Mouse (Mus musculus): Measurements from ENCODE around the gene Dnase2b. TPM values are rescaled to one million over a fixed set of nuclear protein-coding genes. Genes with fewer than 3 reads are reported as not detected.

Dnase2b gene
- polyA plus RNA-seq, 1 experiment from 2014 or later = not detected

GRCm38 (mm10) chr3:146599198-146599900, 16.0 kb downstream of the Dnase2b start:
- H3K27me3 ChIP-seq (ENCODE audit: insufficient read depth, low read length) = no peaks in the 10 kb centered on the region
- no peak overlapping the region for H3K4me2 ChIP-seq (replicated peaks; ENCODE audit: low read depth, low read length)
- no peaks in the 10 kb centered on the region for H3K36me3 ChIP-seq (ENCODE audit: insufficient read depth, low read length)
- 79% methylated on average over 6 of the region's 6 CpGs for WGBS
- H3K27ac ChIP-seq (ENCODE audit: low read length) = no peak overlapping the region
- H3K4me1 ChIP-seq (ENCODE audit: insufficient read depth, low read length) = no peaks in the 10 kb centered on the region
- ATAC-seq (ENCODE audit: low FRiP score, low TSS enrichment) = no peak
- no peak overlapping the region for H3K9ac ChIP-seq (replicated peaks; ENCODE audit: low read length)
- H3K4me3 ChIP-seq (ENCODE audit: low read length) = no peak overlapping the region
- no peaks in the 10 kb centered on the region for H3K9me3 ChIP-seq (ENCODE audit: low read length)

DNA sequence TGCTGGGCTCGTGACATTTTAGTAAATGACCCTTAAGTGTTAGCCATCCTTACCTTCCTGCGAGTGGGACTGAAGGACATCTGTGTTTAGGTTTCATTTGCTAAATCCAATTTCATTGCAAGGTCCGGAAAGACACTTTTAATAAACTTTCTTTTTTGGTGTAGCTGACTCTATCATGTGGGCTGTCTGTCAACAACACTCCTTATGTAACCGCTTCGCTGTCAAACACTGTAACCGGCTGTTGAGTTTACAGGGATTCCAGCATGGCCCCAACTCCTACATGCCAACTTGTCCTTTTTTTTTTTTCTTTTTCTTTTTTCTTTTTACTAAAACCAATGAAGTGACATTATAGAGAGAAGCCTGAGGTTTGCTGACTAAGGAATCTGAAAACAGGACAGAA, 17.0 kb downstream of the Dnase2b start:
- ATAC-seq (ENCODE audit: low FRiP score, low TSS enrichment) = no peak
- WGBS = 77% methylated on average over 6 of the region's 6 CpGs
- Histone ChIP-seq H3K4me2 (replicated peaks; ENCODE audit: low read depth, low read length) (no peak overlapping the region), H3K9me3 (ENCODE audit: low read length) (no peaks in the 10 kb centered on the region), H3K4me3 (ENCODE audit: low read length) (no peak overlapping the region), H3K36me3 (ENCODE audit: insufficient read depth, low read length) (no peaks in the 10 kb centered on the region), H3K9ac (replicated peaks; ENCODE audit: low read length) (no peak overlapping the region), H3K27ac (ENCODE audit: low read length) (no peak overlapping the region), H3K4me1 (ENCODE audit: insufficient read depth, low read length) (no peaks in the 10 kb centered on the region), H3K27me3 (ENCODE audit: insufficient read depth, low read length) (no peaks in the 10 kb centered on the region)

DNA sequence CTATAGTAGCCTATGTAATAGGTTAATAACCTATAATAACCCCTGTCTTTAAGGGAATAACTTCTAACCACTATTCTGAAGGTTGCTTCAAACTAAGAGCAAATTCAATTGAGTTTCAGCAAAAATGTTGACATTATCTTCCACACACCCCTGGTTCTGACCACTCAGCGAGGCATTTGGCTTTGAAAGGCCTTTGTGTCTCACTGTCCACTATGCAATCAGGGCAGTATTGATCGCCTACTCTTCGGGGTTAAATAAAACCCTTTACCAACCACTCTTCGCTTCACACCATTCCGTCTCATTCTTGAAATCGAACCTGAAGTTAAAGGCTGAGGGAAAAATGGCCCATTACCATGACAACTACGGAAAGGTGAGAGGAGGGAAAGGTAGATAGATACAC, 18.5 kb downstream of the Dnase2b start:
- 91% methylated on average over 7 of the region's 7 CpGs for WGBS

GRCm38 (mm10) chr3:146596387-146596786, 19.0 kb downstream of the Dnase2b start:
- Histone ChIP-seq H3K27ac (ENCODE audit: low read length) (no peak overlapping the region), H3K36me3 (ENCODE audit: insufficient read depth, low read length) (no peaks in the 10 kb centered on the region), H3K9me3 (ENCODE audit: low read length) (no peaks in the 10 kb centered on the region), H3K4me1 (ENCODE audit: insufficient read depth, low read length) (no peaks in the 10 kb centered on the region), H3K27me3 (ENCODE audit: insufficient read depth, low read length) (no peaks in the 10 kb centered on the region), H3K4me2 (replicated peaks; ENCODE audit: low read depth, low read length) (no peak overlapping the region), H3K4me3 (ENCODE audit: low read length) (no peak overlapping the region), H3K9ac (replicated peaks; ENCODE audit: low read length) (no peak overlapping the region)
- ATAC-seq (ENCODE audit: low FRiP score, low TSS enrichment) = no peak
- 89% methylated on average over 8 of the region's 8 CpGs for WGBS

More for the DNA sequence above, 18.5 kb downstream of the Dnase2b start:
- no peaks in the 10 kb centered on the region for H3K27me3 ChIP-seq (ENCODE audit: insufficient read depth, low read length)
- no peak overlapping the region for H3K4me3 ChIP-seq (ENCODE audit: low read length)
- no peak for ATAC-seq (ENCODE audit: low FRiP score, low TSS enrichment)
- no peak overlapping the region for H3K9ac ChIP-seq (replicated peaks; ENCODE audit: low read length)
- no peaks in the 10 kb centered on the region for H3K9me3 ChIP-seq (ENCODE audit: low read length)
- no peak overlapping the region for H3K4me2 ChIP-seq (replicated peaks; ENCODE audit: low read depth, low read length)
- no peaks in the 10 kb centered on the region for H3K4me1 ChIP-seq (ENCODE audit: insufficient read depth, low read length)
- no peak overlapping the region for H3K27ac ChIP-seq (ENCODE audit: low read length)
- no peaks in the 10 kb centered on the region for H3K36me3 ChIP-seq (ENCODE audit: insufficient read depth, low read length)

DNA sequence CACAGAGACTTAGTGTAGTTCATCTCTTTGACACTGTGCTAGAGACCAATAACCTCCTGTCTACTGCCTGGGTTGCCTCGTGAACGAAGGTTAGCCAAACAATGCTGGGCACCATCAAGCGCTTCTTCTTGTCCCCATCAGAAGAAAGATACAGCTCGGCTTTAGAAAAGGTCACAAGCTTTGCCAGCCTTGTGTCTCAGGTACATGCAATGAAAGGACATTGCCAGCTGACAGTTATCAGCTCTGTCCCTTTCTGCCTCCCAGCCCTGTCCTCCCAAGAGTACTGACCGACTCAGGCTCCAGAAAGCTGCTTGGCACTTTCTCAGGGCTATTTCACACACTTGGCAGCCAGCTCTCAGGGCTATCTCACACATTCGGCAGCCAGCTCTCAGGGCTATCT, 20.0 kb downstream of the Dnase2b start:
- no peak for ATAC-seq (ENCODE audit: low FRiP score, low TSS enrichment)
- Histone ChIP-seq H3K36me3 (ENCODE audit: insufficient read depth, low read length) (no peaks in the 10 kb centered on the region), H3K9ac (replicated peaks; ENCODE audit: low read length) (no peak overlapping the region), H3K27ac (ENCODE audit: low read length) (no peak overlapping the region), H3K9me3 (ENCODE audit: low read length) (no peaks in the 10 kb centered on the region), H3K27me3 (ENCODE audit: insufficient read depth, low read length) (no peaks in the 10 kb centered on the region), H3K4me3 (ENCODE audit: low read length) (no peak overlapping the region), H3K4me2 (replicated peaks; ENCODE audit: low read depth, low read length) (no peak overlapping the region), H3K4me1 (ENCODE audit: insufficient read depth, low read length) (no peaks in the 10 kb centered on the region)
- 79% methylated on average over 6 of the region's 6 CpGs for WGBS

DNA sequence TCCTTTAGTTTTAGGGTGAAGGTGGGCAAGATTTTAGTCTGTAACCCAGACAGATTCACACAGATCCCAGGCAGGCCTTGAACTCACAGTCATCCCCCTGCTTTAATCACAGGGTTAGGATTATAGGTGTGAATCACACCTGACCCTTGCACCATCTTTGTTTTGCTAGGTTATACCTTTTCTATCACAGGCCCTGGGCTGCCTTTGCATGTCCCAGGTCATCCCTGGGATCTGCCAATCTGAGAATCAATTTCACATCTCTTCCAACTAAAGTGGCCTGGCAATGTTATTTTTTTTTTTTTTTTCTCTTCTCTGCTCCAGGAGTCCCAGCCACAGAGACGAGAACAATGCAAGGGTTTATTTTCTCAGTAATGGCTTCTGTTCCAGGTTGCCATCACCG, 23.8 kb downstream of the Dnase2b start:
- no peak overlapping the region for H3K4me3 ChIP-seq (ENCODE audit: low read length)
- no peak overlapping the region for H3K27ac ChIP-seq (ENCODE audit: low read length)
- WGBS = 53% methylated on average over 2 of the region's 2 CpGs
- no peaks in the 10 kb centered on the region for H3K4me1 ChIP-seq (ENCODE audit: insufficient read depth, low read length)
- no peak overlapping the region for H3K9ac ChIP-seq (replicated peaks; ENCODE audit: low read length)
- no peak overlapping the region for H3K4me2 ChIP-seq (replicated peaks; ENCODE audit: low read depth, low read length)
- no peaks in the 10 kb centered on the region for H3K9me3 ChIP-seq (ENCODE audit: low read length)
- ATAC-seq (ENCODE audit: low FRiP score, low TSS enrichment) = no peak
- H3K36me3 ChIP-seq (ENCODE audit: insufficient read depth, low read length) = no peaks in the 10 kb centered on the region
- H3K27me3 ChIP-seq (ENCODE audit: insufficient read depth, low read length) = no peaks in the 10 kb centered on the region

DNA sequence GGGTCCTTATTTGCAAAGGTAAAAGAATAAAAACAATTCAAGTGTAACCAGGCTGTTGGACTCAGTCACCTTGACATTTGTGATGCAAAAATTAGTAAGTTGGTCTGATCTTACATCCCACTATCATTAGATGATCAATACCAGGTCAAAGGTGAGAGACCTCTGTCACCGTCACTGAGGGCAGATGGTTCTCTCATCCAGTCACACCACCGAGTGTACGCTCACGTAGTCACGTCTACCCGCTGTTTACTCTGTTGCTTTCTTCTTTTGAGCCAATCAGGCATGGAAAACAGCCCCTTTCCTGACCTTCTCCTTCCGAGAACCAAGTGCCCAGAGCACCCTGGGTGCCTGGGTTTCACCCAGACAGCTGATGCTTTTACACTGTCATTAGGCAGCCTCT, 24.2 kb downstream of the Dnase2b start:
- Histone ChIP-seq H3K27ac (ENCODE audit: low read length) (no peak overlapping the region), H3K27me3 (ENCODE audit: insufficient read depth, low read length) (no peaks in the 10 kb centered on the region), H3K4me1 (ENCODE audit: insufficient read depth, low read length) (no peaks in the 10 kb centered on the region), H3K9ac (replicated peaks; ENCODE audit: low read length) (no peak overlapping the region), H3K4me3 (ENCODE audit: low read length) (no peak overlapping the region), H3K4me2 (replicated peaks; ENCODE audit: low read depth, low read length) (no peak overlapping the region), H3K36me3 (ENCODE audit: insufficient read depth, low read length) (no peaks in the 10 kb centered on the region), H3K9me3 (ENCODE audit: low read length) (no peaks in the 10 kb centered on the region)
- no peak for ATAC-seq (ENCODE audit: low FRiP score, low TSS enrichment)
- WGBS = 77% methylated on average over 7 of the region's 7 CpGs

- Histone ChIP-seq H3K36me3 (ENCODE audit: insufficient read depth, low read length) (no peaks in the 10 kb centered on the region), H3K9ac (replicated peaks; ENCODE audit: low read length) (no peak overlapping the region), H3K9me3 (ENCODE audit: low read length) (no peaks in the 10 kb centered on the region), H3K4me1 (ENCODE audit: insufficient read depth, low read length) (no peaks in the 10 kb centered on the region), H3K4me3 (ENCODE audit: low read length) (no peak overlapping the region), H3K27me3 (ENCODE audit: insufficient read depth, low read length) (no peaks in the 10 kb centered on the region), H3K27ac (ENCODE audit: low read length) (no peak overlapping the region), H3K4me2 (replicated peaks; ENCODE audit: low read depth, low read length) (no peak overlapping the region)
- no peak for ATAC-seq (ENCODE audit: low FRiP score, low TSS enrichment)
- 78% methylated on average over 6 of the region's 6 CpGs for WGBS
These were observed 25.9 kb downstream of the Dnase2b start for GRCm38 (mm10) chr3:146589523-146589922.

- Histone ChIP-seq H3K27ac (ENCODE audit: low read length) (no peak overlapping the region), H3K4me1 (ENCODE audit: insufficient read depth, low read length) (no peaks in the 10 kb centered on the region), H3K4me2 (replicated peaks; ENCODE audit: low read depth, low read length) (no peak overlapping the region), H3K4me3 (ENCODE audit: low read length) (no peak overlapping the region), H3K36me3 (ENCODE audit: insufficient read depth, low read length) (no peaks in the 10 kb centered on the region), H3K9me3 (ENCODE audit: low read length) (no peaks in the 10 kb centered on the region), H3K9ac (replicated peaks; ENCODE audit: low read length) (no peak overlapping the region), H3K27me3 (ENCODE audit: insufficient read depth, low read length) (no peaks in the 10 kb centered on the region)
- no peak for ATAC-seq (ENCODE audit: low FRiP score, low TSS enrichment)
- WGBS = 96% methylated on average over 14 of the region's 14 CpGs
These were observed 28.8 kb downstream of the Dnase2b start for GRCm38 (mm10) chr3:146586616-146587015.

DNA sequence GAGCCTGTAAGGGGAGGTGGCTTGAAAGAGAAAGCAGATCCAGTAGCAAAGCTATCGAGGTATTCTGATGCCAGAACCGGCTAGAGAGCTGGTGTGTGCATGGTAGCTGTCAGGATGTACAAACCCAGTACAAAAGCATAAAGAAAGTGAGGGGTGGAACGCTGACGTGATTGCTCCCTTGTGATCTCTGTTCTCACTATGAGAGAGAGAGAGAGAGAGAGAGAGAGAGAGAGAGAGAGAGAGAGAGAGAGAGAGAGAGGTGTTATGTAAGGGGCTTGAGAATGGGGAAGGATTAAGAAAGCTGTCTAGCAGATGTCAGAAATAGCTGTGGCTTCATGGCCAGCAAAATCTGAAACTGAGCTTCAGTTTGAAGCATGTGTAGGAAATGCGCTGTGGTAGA, 31.5 kb downstream of the Dnase2b start:
- no peak for ATAC-seq (ENCODE audit: low FRiP score, low TSS enrichment)
- no peaks in the 10 kb centered on the region for H3K27me3 ChIP-seq (ENCODE audit: insufficient read depth, low read length)
- no peak overlapping the region for H3K4me2 ChIP-seq (replicated peaks; ENCODE audit: low read depth, low read length)
- no peaks in the 10 kb centered on the region for H3K36me3 ChIP-seq (ENCODE audit: insufficient read depth, low read length)
- H3K4me1 ChIP-seq (ENCODE audit: insufficient read depth, low read length) = no peaks in the 10 kb centered on the region
- no peaks in the 10 kb centered on the region for H3K9me3 ChIP-seq (ENCODE audit: low read length)
- H3K4me3 ChIP-seq (ENCODE audit: low read length) = no peak overlapping the region
- H3K9ac ChIP-seq (replicated peaks; ENCODE audit: low read length) = no peak overlapping the region
- whole genome bisulfite sequencing = 56% methylated on average over 5 of the region's 5 CpGs
- H3K27ac ChIP-seq (ENCODE audit: low read length) = no peak overlapping the region

Measured in kidney, embryonic 16.5 days (tissue).